Comparison of ENCODE assay signal across 8 mouse cellular contexts in the genomic region with DNA sequence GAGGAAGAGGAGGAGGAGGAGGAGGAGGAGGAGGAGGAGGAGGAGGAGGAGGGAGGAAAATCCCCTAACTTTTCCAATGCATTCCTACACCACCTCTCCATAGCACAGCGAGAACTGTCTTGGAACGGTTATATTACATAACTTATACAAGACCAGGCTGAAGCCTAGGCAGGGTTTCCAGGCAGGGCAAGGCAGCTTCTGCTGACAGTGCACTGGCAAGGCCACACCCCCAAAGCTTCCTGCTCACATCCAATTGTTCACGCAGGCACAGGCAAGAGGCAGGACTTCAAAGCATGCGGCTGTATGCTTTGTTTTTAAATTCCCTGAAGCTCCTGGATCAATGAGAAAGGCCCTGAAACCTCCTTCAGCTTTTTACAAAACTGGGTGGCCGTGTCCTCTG. TPM values are rescaled to one million over a fixed set of nuclear protein-coding genes. Genes with fewer than 3 reads are reported as not detected.
DNase-seq lines count a peak whose midpoint lies in the region; ATAC-seq and TF ChIP-seq lines count a peak whose summit lies in the region.
"Had no signal": no experiment of that assay in that cellular context is flagged by ENCODE, and none has a peak within 500 bp of the region (broad histone marks: within the 10 kb centered on the region; RNA-seq: fewer than 3 reads in every experiment).

No protein-coding gene starts in this region.

- WGBS in neural tube, embryonic 13.5 days = 22% methylated on average over 5 of the region's 5 CpGs

- no peaks in the 10 kb centered on the region for H3K36me3 ChIP-seq in neural tube, embryonic 13.5 days
- H3K36me3 ChIP-seq: stomach, embryonic 15.5 days had no signal

- no peak for TF ChIP-seq CTCF in bone marrow macrophage, adult 2 months (IDR thresholded peaks at IDR 0.05; ENCODE audit: low read depth, low read length)

- DNase-seq in neural tube, embryonic 10.5 days (ENCODE audit: extremely low spot score, low spot score) = no peak
- DNase-seq in induced T-regulatory cell, adult 2 months (ENCODE audit: low read depth) = peak; percentile 65
- peak; percentile 75 for DNase-seq in lung, postnatal 25 days (ENCODE audit: low spot score)
- DNase-seq in c-Kit-positive CD71-positive TER-119-positive erythroid progenitor cells, embryonic 14.5 days (ENCODE audit: low spot score) = no peak
- no peak for DNase-seq in cerebellum, postnatal 14 days

- H3K4me3 ChIP-seq in neural tube, embryonic 13.5 days = no peak overlapping the region
- H3K4me3 ChIP-seq in bone marrow macrophage, adult 2 months (ENCODE audit: insufficient read depth, low read length) = no peak overlapping the region
- H3K4me3 ChIP-seq: stomach, embryonic 15.5 days had no signal

- peaks cover 13% of the 10 kb centered on the region; the same call in 1 of the 2 replicates for H3K4me1 ChIP-seq in neural tube, embryonic 13.5 days (replicated peaks)
- peaks cover 22% of the 10 kb centered on the region for H3K4me1 ChIP-seq in bone marrow macrophage, adult 2 months (ENCODE audit: control insufficient read depth, insufficient read depth, low read length)
- H3K4me1 ChIP-seq: stomach, embryonic 15.5 days had no signal

- no peak overlapping the region for H3K4me2 ChIP-seq in neural tube, embryonic 13.5 days
- H3K4me2 ChIP-seq: stomach, embryonic 15.5 days had no signal

- H3K9ac ChIP-seq in neural tube, embryonic 13.5 days = peak overlapping the region; percentile 31; the same call in 1 of the 2 replicates
- H3K9ac ChIP-seq: stomach, embryonic 15.5 days had no signal

- no peak for TF ChIP-seq POLR2A in bone marrow macrophage, adult 2 months (IDR thresholded peaks at IDR 0.05; ENCODE audit: borderline replicate concordance, low read depth, low read length)

- no peak for ATAC-seq in neural tube, embryonic 13.5 days (ENCODE audit: low read depth)

- H3K27me3 ChIP-seq in neural tube, embryonic 13.5 days = no peaks in the 10 kb centered on the region
- H3K27me3 ChIP-seq: stomach, embryonic 15.5 days had no signal

- no peaks in the 10 kb centered on the region for H3K9me3 ChIP-seq in neural tube, embryonic 13.5 days
- H3K9me3 ChIP-seq: stomach, embryonic 15.5 days had no signal

- no peak overlapping the region for H3K27ac ChIP-seq in neural tube, embryonic 13.5 days (replicated peaks)
- 0 out of 2 replicates have a peak overlapping the region, but pooled peaks have one; percentile 2 for H3K27ac ChIP-seq in bone marrow macrophage, adult 2 months (ENCODE audit: insufficient read depth, low read depth, low read length)
- H3K27ac ChIP-seq: stomach, embryonic 15.5 days had no signal

RNA-seq across cellular contexts. Expression of gene Fbxl14, which starts 19.8 kb away (rescaled TPM):
- polyA plus RNA-seq in neural tube, embryonic 13.5 days (2015; fragmentation: Nextera tagmentation; extraction: Ambion mirVana) = 2.8 and 3.0 TPM in 2 replicates
- polyA plus RNA-seq in bone marrow macrophage, adult 2 months (2012; ENCODE audit: insufficient read depth, insufficient read length, missing spikeins) = 30.7 and 34.3 TPM in 2 replicates

RNA-seq across cellular contexts. Expression of gene Wnt5b, which starts 44.9 kb away (rescaled TPM):
- 4.3 and 5.5 TPM in 2 replicates for polyA plus RNA-seq in neural tube, embryonic 13.5 days (2015; fragmentation: Nextera tagmentation; extraction: Ambion mirVana)
- polyA plus RNA-seq in bone marrow macrophage, adult 2 months (2012; ENCODE audit: insufficient read depth, insufficient read length, missing spikeins) = not detected in 2 replicates

Comparison
In these comparisons a context has a peak if more than half of its experiments do, and no peak if none do; other contexts are left out.
1. DNase-seq: peak in induced T-regulatory cell, adult 2 months (single experiment) and lung, postnatal 25 days (single experiment); none in neural tube, embryonic 10.5 days (single experiment), c-Kit-positive CD71-positive TER-119-positive erythroid progenitor cells, embryonic 14.5 days (single experiment) and cerebellum, postnatal 14 days (0 of 2).